9 mouse cellular contexts compared by ENCODE assay signal in the genomic region with DNA sequence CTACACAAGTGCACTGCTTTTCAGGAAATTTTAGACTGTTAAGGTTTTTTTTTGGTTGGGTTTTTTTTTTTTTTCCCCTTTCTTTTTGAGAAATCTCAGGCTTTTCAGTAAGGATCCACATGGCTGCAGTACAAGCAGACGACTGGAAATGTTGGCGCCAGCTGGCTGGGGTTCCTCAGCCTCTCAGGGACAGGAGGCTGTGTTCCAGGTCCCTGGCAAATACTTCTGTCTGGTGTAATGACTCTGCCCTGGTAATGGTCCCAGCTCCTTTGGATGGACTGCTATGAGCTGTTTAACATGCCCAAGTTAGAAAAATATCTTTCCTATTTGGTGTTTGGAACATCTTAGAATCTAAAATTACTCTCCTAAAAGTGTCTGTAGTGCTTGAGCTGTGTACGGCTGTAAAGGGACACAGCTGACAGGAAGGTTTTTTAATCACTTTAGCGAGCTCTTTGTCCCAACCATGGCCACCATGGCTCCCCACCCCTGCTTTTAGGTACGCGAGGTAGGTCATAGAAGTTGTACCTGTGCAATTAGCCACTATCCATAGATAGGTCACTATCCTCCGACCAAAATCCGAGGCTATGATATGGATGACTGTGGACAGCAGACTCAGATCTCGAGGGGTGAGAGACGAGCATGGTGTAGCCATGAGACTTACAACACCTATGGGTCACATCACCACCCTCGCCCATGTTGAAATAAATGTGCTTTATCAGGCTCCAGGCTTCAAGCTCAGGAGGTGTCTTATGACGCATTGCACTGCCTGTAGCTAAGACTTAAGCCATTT. TPM values are rescaled to one million over a fixed set of nuclear protein-coding genes. Genes with fewer than 3 reads are reported as not detected.
DNase-seq lines count a peak whose midpoint lies in the region; ATAC-seq and TF ChIP-seq lines count a peak whose summit lies in the region.
"Had no signal": no experiment of that assay in that cellular context is flagged by ENCODE, and none has a peak within 500 bp of the region (broad histone marks: within the 10 kb centered on the region; RNA-seq: fewer than 3 reads in every experiment).

No protein-coding gene starts in this region.

- intact Hi-C loops in left cerebral cortex, postnatal 14 days (cut with DNase I): no loop called here

- H3K27me3 ChIP-seq in liver, embryonic 16.5 days (ENCODE audit: control insufficient read depth, insufficient read depth, low read depth, low read length): peaks cover 8% of the 10 kb centered on the region
- no peaks in the 10 kb centered on the region for H3K27me3 ChIP-seq in heart, embryonic 12.5 days (replicated peaks)
- H3K27me3 ChIP-seq in stomach, postnatal 0 days (ENCODE audit: control insufficient read depth, insufficient read depth, low read length): no peaks in the 10 kb centered on the region

- ATAC-seq in liver, embryonic 16.5 days (ENCODE audit: low read depth): no peak
- ATAC-seq in frontal cortex, adult (ENCODE audit: low TSS enrichment): peak; percentile 84
- 0 out of 2 replicates have a peak, but pooled peaks have one; percentile 9 for ATAC-seq in heart, embryonic 12.5 days (ENCODE audit: insufficient number of reproducible peaks, low FRiP score)
- ATAC-seq in stomach, postnatal 0 days (ENCODE audit: low FRiP score, low TSS enrichment): no peak

- H3K9ac ChIP-seq in liver, embryonic 16.5 days (ENCODE audit: low read depth, low read length): no peak overlapping the region
- no peak overlapping the region for H3K9ac ChIP-seq in heart, embryonic 12.5 days
- no peak overlapping the region for H3K9ac ChIP-seq in stomach, postnatal 0 days (ENCODE audit: low read length)
- H3K9ac ChIP-seq: liver, embryonic 14.5 days had no signal

- H3K4me2 ChIP-seq in liver, embryonic 16.5 days (ENCODE audit: low read depth, low read length): no peak overlapping the region
- peak overlapping the region; percentile 68; the same call in 1 of the 2 replicates for H3K4me2 ChIP-seq in heart, embryonic 12.5 days
- H3K4me2 ChIP-seq in stomach, postnatal 0 days (replicated peaks; ENCODE audit: low read depth): no peak overlapping the region

- peak overlapping the region; percentile 72; the same call in 1 of the 2 replicates for H3K27ac ChIP-seq in liver, embryonic 16.5 days (ENCODE audit: low read length)
- H3K27ac ChIP-seq in heart, embryonic 12.5 days (ENCODE audit: poor library complexity, severe bottlenecking): no peak overlapping the region
- peak overlapping the region; percentile 67; the same call in 1 of the 2 replicates for H3K27ac ChIP-seq in stomach, postnatal 0 days (replicated peaks)
- H3K27ac ChIP-seq: liver, embryonic 14.5 days had no signal

- TF ChIP-seq CTCF in stomach, postnatal 0 days (IDR thresholded peaks at IDR 0.05; ENCODE audit: low read depth): no peak

- WGBS in liver, embryonic 16.5 days (ENCODE audit: insufficient replicate concordance): 65% methylated on average over 12 of the region's 12 CpGs
- 58% methylated on average over 12 of the region's 12 CpGs for WGBS in heart, embryonic 12.5 days
- WGBS in stomach, postnatal 0 days: 78% methylated on average over 12 of the region's 12 CpGs

- TF ChIP-seq EP300 in stomach, postnatal 0 days (optimal IDR thresholded peaks at IDR 0.05): no peak

- DNase-seq in liver: no peak
- peak; percentile 49 to 71 for DNase-seq in left cerebral cortex, postnatal 14 days (ENCODE audit: low spot score in 2 of 2)
- no peak for DNase-seq in stomach, postnatal 0 days (ENCODE audit: low spot score)
- DNase-seq in T-cell, adult 2 months (ENCODE audit: low spot score): no peak
- DNase-seq in c-Kit-positive CD71-positive TER-119-positive erythroid progenitor cells, embryonic 14.5 days (ENCODE audit: low spot score): no peak

- no peak overlapping the region for H3K4me3 ChIP-seq in liver, embryonic 16.5 days (ENCODE audit: low read depth, low read length)
- H3K4me3 ChIP-seq in heart, embryonic 12.5 days: no peak overlapping the region; the same call in 1 of the 2 replicates
- H3K4me3 ChIP-seq in stomach, postnatal 0 days (ENCODE audit: low read depth, low read length): no peak overlapping the region

- no peaks in the 10 kb centered on the region for H3K36me3 ChIP-seq in liver, embryonic 16.5 days (ENCODE audit: control insufficient read depth, insufficient read depth)
- no peaks in the 10 kb centered on the region for H3K36me3 ChIP-seq in heart, embryonic 12.5 days
- no peaks in the 10 kb centered on the region for H3K36me3 ChIP-seq in stomach, postnatal 0 days (ENCODE audit: control insufficient read depth, insufficient read depth, low read length)

- H3K4me1 ChIP-seq in liver, embryonic 16.5 days (ENCODE audit: control insufficient read depth, low read depth, low read length): no peaks in the 10 kb centered on the region; the same call in none of the 2 replicates
- peaks cover 15% of the 10 kb centered on the region for H3K4me1 ChIP-seq in heart, embryonic 12.5 days (replicated peaks)
- H3K4me1 ChIP-seq in stomach, postnatal 0 days (replicated peaks; ENCODE audit: control insufficient read depth, insufficient read depth): 0 out of 2 replicates have a peak, but pooled peaks cover 4% of the 10 kb centered on the region

- no peaks in the 10 kb centered on the region for H3K9me3 ChIP-seq in liver, embryonic 16.5 days (replicated peaks; ENCODE audit: control insufficient read depth, low read length)
- H3K9me3 ChIP-seq in heart, embryonic 12.5 days (replicated peaks): no peaks in the 10 kb centered on the region
- H3K9me3 ChIP-seq in stomach, postnatal 0 days (ENCODE audit: control insufficient read depth, low read length): no peaks in the 10 kb centered on the region

RNA-seq across cellular contexts. Expression of a gene that starts 8.9 kb away (rescaled TPM):
- 211 and 250 TPM in 2 replicates for polyA plus RNA-seq in liver, embryonic 16.5 days (2015; fragmentation: Nextera tagmentation; extraction: Ambion mirVana)
- 100 and 105 TPM in 2 replicates for polyA plus RNA-seq in heart, embryonic 12.5 days (2016; fragmentation: Nextera tagmentation; extraction: Ambion mirVana)
- 10 to 100 TPM in 1 of 2 experiments, 1 to 10 TPM in 1; 9.6 to 14.2 TPM for total RNA-seq in left cerebral cortex, postnatal 14 days (2021)
- polyA plus RNA-seq in stomach, postnatal 0 days (2015; fragmentation: Nextera tagmentation; extraction: Ambion mirVana): 46.8 and 49.8 TPM in 2 replicates

Comparison
In these comparisons a context has a peak if more than half of its experiments do, and no peak if none do; other contexts are left out.
1. ATAC-seq: peak in frontal cortex, adult (single experiment) and heart, embryonic 12.5 days (single experiment); none in liver, embryonic 16.5 days (single experiment) and stomach, postnatal 0 days (single experiment).
2. DNase-seq: peak in left cerebral cortex, postnatal 14 days (2 of 2); none in liver (single experiment), stomach, postnatal 0 days (single experiment), T-cell, adult 2 months (single experiment) and c-Kit-positive CD71-positive TER-119-positive erythroid progenitor cells, embryonic 14.5 days (single experiment).